1 mouse cellular context compared by ENCODE assay signal in genomic region chr5:30678069-30678468, GRCm38 (mm10). TPM values are rescaled to one million over a fixed set of nuclear protein-coding genes. Genes with fewer than 3 reads are reported as not detected.
"Had no signal": no experiment of that assay in that cellular context is flagged by ENCODE, and none has a peak within 500 bp of the region (broad histone marks: within the 10 kb centered on the region; RNA-seq: fewer than 3 reads in every experiment).

No protein-coding gene starts in this region.

RNA-seq across cellular contexts. Expression of gene Dpysl5, which starts 33.3 kb away (rescaled TPM):
- total RNA-seq: hematopoietic stem cell, adult 5-6 weeks had no signal
